Mouse (Mus musculus): ENCODE measurements around the gene Gm29289. TPM values are rescaled to one million over a fixed set of nuclear protein-coding genes. Genes with fewer than 3 reads are reported as not detected.

The Gm29289 gene
- polyA plus RNA-seq (2012; ENCODE audit: low replicate concordance): not detected in 2 replicates

GRCm38 (mm10) chrY:2932282-2932681 lies at the start of gene Gm29289:
TSS of gene Gm29289 (plus strand) at chrY:2932582.

DNA sequence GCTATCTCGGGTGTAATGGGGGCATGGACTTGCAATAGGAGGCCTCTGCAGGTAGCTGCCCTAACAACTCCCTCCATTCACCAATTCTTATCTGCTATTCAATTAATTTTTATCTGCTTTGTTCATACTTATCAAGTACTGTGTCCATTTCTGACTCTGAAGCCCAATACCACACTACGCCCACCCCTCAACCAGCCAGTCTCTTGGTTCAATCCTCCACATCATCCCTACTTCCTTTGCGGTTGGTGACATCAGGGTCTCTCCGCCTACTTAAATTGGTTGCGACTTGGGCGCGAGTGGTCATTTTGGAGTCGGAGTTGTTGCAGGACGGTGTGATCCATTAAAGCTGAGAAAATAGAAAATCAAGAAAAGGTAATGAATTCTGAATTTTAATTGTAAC lies 31.7 kb upstream of the Gm29289 start, which contains the start of gene Gm10352:
Gene Gm10352, plus strand, starts transcription at position 301 of the 400 bp plus-strand sequence.

Other genes starting within 250 kb of the Gm29289 start
- gene H2al2b, start 211.9 kb upstream of the Gm29289 start, polyA plus RNA-seq (2012; ENCODE audit: low replicate concordance): not detected in 2 replicates
- gene Gm4064, start 136.4 kb upstream of the Gm29289 start, polyA plus RNA-seq (2012; ENCODE audit: low replicate concordance): not detected in 2 replicates
- gene Rbmy, start 101.9 kb upstream of the Gm29289 start, polyA plus RNA-seq (2012; ENCODE audit: low replicate concordance): not detected in 2 replicates
- not detected in 2 replicates for gene Gm10256, start 101.9 kb upstream of the Gm29289 start, polyA plus RNA-seq (2012; ENCODE audit: low replicate concordance)
- not detected in 2 replicates for gene Gm10352, start 31.6 kb upstream of the Gm29289 start, polyA plus RNA-seq (2012; ENCODE audit: low replicate concordance)

All from leukemia stem cell, adult 10-12 weeks (primary cell).